ENCODE assay signal across 8 mouse cellular contexts in genomic region chr3:135155537-135155956, GRCm38 (mm10). TPM values are rescaled to one million over a fixed set of nuclear protein-coding genes. Genes with fewer than 3 reads are reported as not detected.
DNase-seq lines count a peak whose midpoint lies in the region; ATAC-seq and TF ChIP-seq lines count a peak whose summit lies in the region.

No protein-coding gene starts in this region.

- no peak overlapping the region for H3K9ac ChIP-seq in midbrain, postnatal 0 days (replicated peaks; ENCODE audit: low read length, poor library complexity, severe bottlenecking)
- no peak overlapping the region for H3K9ac ChIP-seq in midbrain, embryonic 16.5 days (ENCODE audit: low read depth, low read length)
- no peak overlapping the region for H3K9ac ChIP-seq in intestine, embryonic 16.5 days (ENCODE audit: low read depth, low read length)
- no peak overlapping the region for H3K9ac ChIP-seq in stomach, embryonic 15.5 days

- no peaks in the 10 kb centered on the region for H3K36me3 ChIP-seq in heart, embryonic 10.5 days
- H3K36me3 ChIP-seq in midbrain, postnatal 0 days (ENCODE audit: insufficient read depth, low read length): no peaks in the 10 kb centered on the region
- no peaks in the 10 kb centered on the region for H3K36me3 ChIP-seq in midbrain, embryonic 16.5 days (ENCODE audit: control insufficient read depth, insufficient read depth, low read length)
- H3K36me3 ChIP-seq in intestine, embryonic 16.5 days (ENCODE audit: control insufficient read depth, insufficient read depth, low read length): no peaks in the 10 kb centered on the region
- H3K36me3 ChIP-seq in stomach, embryonic 15.5 days: no peaks in the 10 kb centered on the region
- no peaks in the 10 kb centered on the region for H3K36me3 ChIP-seq in midbrain, embryonic 10.5 days

- WGBS in heart, embryonic 10.5 days: 69% methylated on average over 4 of the region's 4 CpGs
- WGBS in midbrain, postnatal 0 days: 62% methylated on average over 4 of the region's 4 CpGs
- 62% methylated on average over 4 of the region's 4 CpGs for WGBS in midbrain, embryonic 16.5 days
- WGBS in intestine, embryonic 16.5 days: 41% methylated on average over 4 of the region's 4 CpGs
- 34% methylated on average over 4 of the region's 4 CpGs for WGBS in stomach, embryonic 15.5 days
- 89% methylated on average over 4 of the region's 4 CpGs for WGBS in midbrain, embryonic 10.5 days

- TF ChIP-seq CTCF in midbrain, postnatal 0 days (IDR thresholded peaks at IDR 0.05): no peak

- DNase-seq in heart, adult 8-10 months (ENCODE audit: low spot score): peak; percentile 38
- no peak for DNase-seq in heart, embryonic 10.5 days (ENCODE audit: low spot score)
- peak; percentile 80 for DNase-seq in midbrain, postnatal 0 days (ENCODE audit: low spot score)
- DNase-seq in spleen, postnatal 4 days (ENCODE audit: low spot score in 2 of 2): no peak
- no peak for DNase-seq in midbrain, embryonic 10.5 days (ENCODE audit: low spot score)

- H3K27ac ChIP-seq in heart, embryonic 10.5 days: no peak overlapping the region
- H3K27ac ChIP-seq in midbrain, postnatal 0 days (ENCODE audit: low read depth, low read length): no peak overlapping the region
- no peak overlapping the region for H3K27ac ChIP-seq in midbrain, embryonic 16.5 days (ENCODE audit: low read length)
- H3K27ac ChIP-seq in intestine, embryonic 16.5 days (ENCODE audit: low read length): peak overlapping the region; percentile 51; the same call in 1 of the 2 replicates
- 0 out of 2 replicates have a peak overlapping the region, but pooled peaks have one; percentile 7 for H3K27ac ChIP-seq in stomach, embryonic 15.5 days
- no peak overlapping the region for H3K27ac ChIP-seq in midbrain, embryonic 10.5 days (replicated peaks)

- no peaks in the 10 kb centered on the region for H3K4me1 ChIP-seq in heart, embryonic 10.5 days
- H3K4me1 ChIP-seq in midbrain, postnatal 0 days (ENCODE audit: insufficient read depth, low read length): no peaks in the 10 kb centered on the region
- no peaks in the 10 kb centered on the region for H3K4me1 ChIP-seq in midbrain, embryonic 16.5 days (ENCODE audit: control insufficient read depth, insufficient read depth, low read length)
- no peaks in the 10 kb centered on the region for H3K4me1 ChIP-seq in intestine, embryonic 16.5 days (ENCODE audit: control insufficient read depth, insufficient read depth, low read length)
- H3K4me1 ChIP-seq in stomach, embryonic 15.5 days: no peaks in the 10 kb centered on the region
- H3K4me1 ChIP-seq in midbrain, embryonic 10.5 days: no peaks in the 10 kb centered on the region

- H3K4me3 ChIP-seq in heart, embryonic 10.5 days: no peak overlapping the region
- H3K4me3 ChIP-seq in midbrain, postnatal 0 days (ENCODE audit: low read depth, low read length): no peak overlapping the region
- H3K4me3 ChIP-seq in midbrain, embryonic 16.5 days (ENCODE audit: low read depth, low read length): no peak overlapping the region
- no peak overlapping the region for H3K4me3 ChIP-seq in intestine, embryonic 16.5 days (ENCODE audit: low read length)
- H3K4me3 ChIP-seq in stomach, embryonic 15.5 days (replicated peaks): no peak overlapping the region
- H3K4me3 ChIP-seq in midbrain, embryonic 10.5 days: no peak overlapping the region

- no peaks in the 10 kb centered on the region for H3K27me3 ChIP-seq in heart, embryonic 10.5 days (ENCODE audit: insufficient read depth, poor library complexity, severe bottlenecking)
- H3K27me3 ChIP-seq in midbrain, postnatal 0 days (ENCODE audit: insufficient read depth, low read length): no peaks in the 10 kb centered on the region
- no peaks in the 10 kb centered on the region for H3K27me3 ChIP-seq in midbrain, embryonic 16.5 days (ENCODE audit: control insufficient read depth, insufficient read depth, low read depth, low read length)
- no peaks in the 10 kb centered on the region for H3K27me3 ChIP-seq in intestine, embryonic 16.5 days (replicated peaks; ENCODE audit: control insufficient read depth, insufficient read depth, low read length)
- no peaks in the 10 kb centered on the region for H3K27me3 ChIP-seq in stomach, embryonic 15.5 days (replicated peaks)
- H3K27me3 ChIP-seq in midbrain, embryonic 10.5 days (ENCODE audit: low read depth, poor library complexity, severe bottlenecking): no peaks in the 10 kb centered on the region

- no peak overlapping the region for H3K4me2 ChIP-seq in midbrain, postnatal 0 days (ENCODE audit: low read depth, low read length, poor library complexity, severe bottlenecking)
- H3K4me2 ChIP-seq in midbrain, embryonic 16.5 days (ENCODE audit: low read length): no peak overlapping the region
- H3K4me2 ChIP-seq in intestine, embryonic 16.5 days (ENCODE audit: low read depth, low read length): no peak overlapping the region
- no peak overlapping the region for H3K4me2 ChIP-seq in stomach, embryonic 15.5 days

- ATAC-seq in midbrain, postnatal 0 days (ENCODE audit: low FRiP score): no peak; the same call in 1 of the 2 replicates
- no peak for ATAC-seq in midbrain, embryonic 16.5 days
- ATAC-seq in intestine, embryonic 16.5 days: peak; percentile 67
- peak; percentile 73; the same call in 1 of the 2 replicates for ATAC-seq in stomach, embryonic 15.5 days (ENCODE audit: insufficient read depth, low FRiP score, low read depth)

- no peaks in the 10 kb centered on the region for H3K9me3 ChIP-seq in heart, embryonic 10.5 days
- no peaks in the 10 kb centered on the region for H3K9me3 ChIP-seq in midbrain, postnatal 0 days (ENCODE audit: low read length)
- no peaks in the 10 kb centered on the region for H3K9me3 ChIP-seq in midbrain, embryonic 16.5 days (replicated peaks; ENCODE audit: control insufficient read depth, low read length, poor library complexity, severe bottlenecking)
- no peaks in the 10 kb centered on the region for H3K9me3 ChIP-seq in intestine, embryonic 16.5 days (ENCODE audit: control insufficient read depth, low read length)
- H3K9me3 ChIP-seq in stomach, embryonic 15.5 days: no peaks in the 10 kb centered on the region
- no peaks in the 10 kb centered on the region for H3K9me3 ChIP-seq in midbrain, embryonic 10.5 days (replicated peaks)

RNA-seq across cellular contexts. Expression of gene Cenpe, which starts 56.8 kb away (rescaled TPM):
- total RNA-seq in heart, adult 8-10 months (2022): 1 to 10 TPM in 2 of 4 experiments, under 1 TPM in 2; 0.69 to 1.9 (median 1.3) TPM
- 20.6 and 26.9 TPM in 2 replicates for polyA plus RNA-seq in heart, embryonic 10.5 days (2016; fragmentation: Nextera tagmentation; extraction: Ambion mirVana)
- 1.6 and 1.7 TPM in 2 replicates for total RNA-seq in midbrain, postnatal 0 days (2014; rRNA removed)
- polyA plus RNA-seq in midbrain, postnatal 0 days (2015; fragmentation: Nextera tagmentation; extraction: Ambion mirVana): 1.5 TPM in 2 replicates
- polyA plus RNA-seq in midbrain, embryonic 16.5 days (2015; fragmentation: Nextera tagmentation; extraction: Ambion mirVana): 2.8 and 3.4 TPM in 2 replicates
- 14.2 and 18.4 TPM in 2 replicates for polyA plus RNA-seq in intestine, embryonic 16.5 days (2015; fragmentation: Nextera tagmentation; extraction: Ambion mirVana)
- polyA plus RNA-seq in stomach, embryonic 15.5 days (2015; fragmentation: Nextera tagmentation; extraction: Ambion mirVana): 24.2 and 24.4 TPM in 2 replicates
- 34.8 and 37.7 TPM in 2 replicates for polyA plus RNA-seq in midbrain, embryonic 10.5 days (2016; fragmentation: Nextera tagmentation; extraction: Ambion mirVana)

Comparison
In these comparisons a context has a peak if more than half of its experiments do, and no peak if none do; other contexts are left out.
1. DNase-seq: peak in heart, adult 8-10 months (single experiment) and midbrain, postnatal 0 days (single experiment); none in heart, embryonic 10.5 days (single experiment), spleen, postnatal 4 days (0 of 2) and midbrain, embryonic 10.5 days (single experiment).
2. H3K27ac ChIP-seq: peak in intestine, embryonic 16.5 days (single experiment) and stomach, embryonic 15.5 days (single experiment); none in heart, embryonic 10.5 days (single experiment), midbrain, postnatal 0 days (single experiment), midbrain, embryonic 16.5 days (single experiment) and midbrain, embryonic 10.5 days (single experiment).
3. ATAC-seq: peak in intestine, embryonic 16.5 days (single experiment) and stomach, embryonic 15.5 days (single experiment); none in midbrain, postnatal 0 days (single experiment) and midbrain, embryonic 16.5 days (single experiment).